Mouse (Mus musculus) limb, embryonic 15.5 days (tissue): ENCODE results near the gene Rpl31. TPM values are rescaled to one million over a fixed set of nuclear protein-coding genes. Genes with fewer than 3 reads are reported as not detected.

Source experiments
- ATAC-seq: fragments of 200-750 bp; cut with Nextera tagmentation; 2 replicates; pipeline ENCODE4 v1.8.0; 2017; ENCODE audit warnings: low read depth, moderate TSS enrichment; ENCODE audit not compliant: insufficient number of reproducible peaks, low FRiP score, low TSS enrichment
- H3K27ac ChIP-seq: fragments of 300-500 bp; sonication (generic); 2 replicates; pipeline ENCODE4 v1.5.1; 2015; ENCODE audit warnings: moderate library complexity, mild to moderate bottlenecking, inconsistent platforms
- H3K27me3 ChIP-seq: fragments of 300-500 bp; sonication (generic); 2 replicates; pipeline ENCODE4 v1.6.1; 2015; ENCODE audit warnings: inconsistent platforms
- H3K36me3 ChIP-seq: fragments of 300-500 bp; sonication (generic); 2 replicates; pipeline ENCODE4 v1.6.1; 2015; ENCODE audit warnings: inconsistent platforms
- H3K4me1 ChIP-seq: fragments of 300-500 bp; sonication (generic); 2 replicates; pipeline ENCODE4 v1.6.1; 2015; ENCODE audit warnings: inconsistent platforms
- H3K4me2 ChIP-seq: fragments of 300-500 bp; sonication (generic); 2 replicates; pipeline ENCODE4 v1.6.1; 2015; ENCODE audit warnings: mild to moderate bottlenecking, inconsistent platforms
- H3K4me3 ChIP-seq: fragments of 300-500 bp; sonication (generic); 2 replicates; pipeline ENCODE4 v1.5.1; 2015; ENCODE audit warnings: mild to moderate bottlenecking, inconsistent platforms
- H3K9ac ChIP-seq: fragments of 300-500 bp; sonication (generic); 2 replicates; pipeline ENCODE4 v1.6.1; 2015; ENCODE audit warnings: inconsistent platforms
- H3K9me3 ChIP-seq: fragments of 300-500 bp; sonication (generic); 2 replicates; pipeline ENCODE4 v1.6.1; 2016; ENCODE audit warnings: inconsistent platforms
- WGBS: fragments of 180-500 bp; shearing (Covaris S2); methylation state at CpG from one replicate; pipeline ENCODE4 v1.1.7; 2015; 5-methylcytosine and 5-hydroxymethylcytosine counted together
- polyA plus RNA-seq: library from polyadenylated mRNA; unstranded; fragments of >200 nt; fragmentation: Nextera tagmentation; extraction: Ambion mirVana; gene quantifications from 2 replicates; pipeline ENCODE4 v1.2.1, GENCODE M21; 2015

The Rpl31 gene
- polyA plus RNA-seq, 1 experiment from 2014 or later: 551 TPM

DNA sequence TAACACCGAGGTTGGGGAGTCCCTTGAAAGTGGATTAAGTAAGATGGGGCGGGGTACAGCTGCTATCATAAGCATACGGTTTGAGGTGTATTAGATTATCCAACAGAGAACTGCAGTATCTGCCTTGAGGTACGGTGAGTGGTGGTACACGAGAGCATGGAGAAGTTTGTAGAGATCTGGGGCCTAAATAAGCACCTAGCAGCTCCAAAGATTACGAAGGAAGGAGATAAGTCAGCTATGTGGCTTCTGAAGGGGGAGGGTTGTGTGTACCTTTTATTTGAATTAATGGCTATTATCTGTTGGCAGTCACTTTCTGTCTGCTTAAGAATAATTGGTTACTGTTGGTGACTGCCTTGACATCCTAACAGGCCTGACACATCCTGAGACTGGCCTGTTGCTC, 2.8 kb downstream of the Rpl31 start:
- H3K4me2 ChIP-seq: no peak overlapping the region
- H3K4me1 ChIP-seq: peaks cover 15% of the 10 kb centered on the region
- 89% methylated on average over 6 of the region's 6 CpGs for WGBS
- no peak overlapping the region for H3K4me3 ChIP-seq
- no peak for ATAC-seq
- H3K27ac ChIP-seq: no peak overlapping the region
- H3K9ac ChIP-seq: no peak overlapping the region
- no peaks in the 10 kb centered on the region for H3K27me3 ChIP-seq
- H3K36me3 ChIP-seq: peaks cover 54% of the 10 kb centered on the region
- no peaks in the 10 kb centered on the region for H3K9me3 ChIP-seq

GRCm38 (mm10) chr1:39372220-39372843, 4.7 kb downstream of the Rpl31 start:
- H3K27ac ChIP-seq: no peak overlapping the region
- no peaks in the 10 kb centered on the region for H3K9me3 ChIP-seq
- no peak overlapping the region for H3K4me3 ChIP-seq
- peaks cover 8% of the 10 kb centered on the region for H3K4me1 ChIP-seq
- no peak for ATAC-seq
- H3K4me2 ChIP-seq: no peak overlapping the region
- no peaks in the 10 kb centered on the region for H3K27me3 ChIP-seq
- WGBS: 86% methylated on average over 8 of the region's 8 CpGs
- H3K9ac ChIP-seq: no peak overlapping the region; the same call in 1 of the 2 replicates
- H3K36me3 ChIP-seq: peaks cover 61% of the 10 kb centered on the region

GRCm38 (mm10) chr1:39373378-39373777, 5.7 kb downstream of the Rpl31 start:
- Histone ChIP-seq H3K9ac (no peak overlapping the region), H3K36me3 (peaks cover 65% of the 10 kb centered on the region)

GRCm38 (mm10) chr1:39374231-39374809, 6.7 kb downstream of the Rpl31 start:
- Histone ChIP-seq H3K27me3 (no peaks in the 10 kb centered on the region), H3K4me1 (peaks cover 4% of the 10 kb centered on the region), H3K9ac (no peak overlapping the region), H3K27ac (no peak overlapping the region), H3K4me3 (no peak overlapping the region), H3K36me3 (peaks cover 62% of the 10 kb centered on the region), H3K9me3 (no peaks in the 10 kb centered on the region), H3K4me2 (no peak overlapping the region)
- ATAC-seq: no peak
- WGBS: 89% methylated on average over 5 of the region's 5 CpGs

More at GRCm38 (mm10) chr1:39373378-39373777, 5.7 kb downstream of the Rpl31 start:
- peaks cover 8% of the 10 kb centered on the region for H3K4me1 ChIP-seq
- H3K4me2 ChIP-seq: no peak overlapping the region
- no peaks in the 10 kb centered on the region for H3K27me3 ChIP-seq
- H3K9me3 ChIP-seq: no peaks in the 10 kb centered on the region
- no peak overlapping the region for H3K4me3 ChIP-seq
- 60% methylated on average over 4 of the region's 4 CpGs for WGBS
- no peak overlapping the region for H3K27ac ChIP-seq
- ATAC-seq: no peak

- no peak for ATAC-seq
- Histone ChIP-seq H3K4me1 (no peaks in the 10 kb centered on the region), H3K4me3 (no peak overlapping the region), H3K36me3 (peaks cover 45% of the 10 kb centered on the region), H3K4me2 (no peak overlapping the region), H3K9ac (no peak overlapping the region), H3K27ac (no peak overlapping the region), H3K9me3 (no peaks in the 10 kb centered on the region), H3K27me3 (no peaks in the 10 kb centered on the region)
- WGBS: 80% methylated on average over 7 of the region's 7 CpGs
These were observed 8.5 kb downstream of the Rpl31 start for GRCm38 (mm10) chr1:39376121-39376520.

DNA sequence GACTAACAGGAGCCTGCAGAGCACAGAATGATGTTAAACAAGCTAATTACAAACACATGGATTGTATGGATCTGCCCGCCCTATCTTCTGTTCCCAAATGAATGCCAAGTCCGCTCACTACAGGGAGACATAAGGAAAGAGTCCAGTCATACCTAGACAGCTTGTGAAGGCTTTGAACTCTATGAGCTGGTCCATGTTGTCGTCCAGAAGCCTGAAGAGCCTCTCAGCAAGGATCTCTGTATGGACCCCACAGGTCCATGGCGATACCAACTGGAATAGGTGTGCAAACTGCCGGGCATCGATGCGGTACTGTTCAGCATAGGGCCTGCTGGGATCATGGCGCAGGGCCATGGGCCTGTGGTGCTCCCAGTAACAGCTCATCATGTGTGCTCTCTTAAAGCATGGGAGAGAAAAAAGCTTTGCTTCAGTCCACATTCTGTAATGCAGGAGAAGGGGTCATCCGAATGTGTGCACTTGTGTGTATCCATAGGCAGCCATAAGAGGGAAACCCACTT, 9.1 kb downstream of the Rpl31 start:
- H3K36me3 ChIP-seq: peaks cover 41% of the 10 kb centered on the region
- ATAC-seq: no peak
- no peak overlapping the region for H3K4me2 ChIP-seq
- H3K4me3 ChIP-seq: no peak overlapping the region
- no peaks in the 10 kb centered on the region for H3K27me3 ChIP-seq
- H3K27ac ChIP-seq: no peak overlapping the region
- 89% methylated on average over 9 of the region's 9 CpGs for WGBS
- no peak overlapping the region for H3K9ac ChIP-seq
- H3K4me1 ChIP-seq: no peaks in the 10 kb centered on the region
- no peaks in the 10 kb centered on the region for H3K9me3 ChIP-seq

GRCm38 (mm10) chr1:39378540-39378939, 10.9 kb downstream of the Rpl31 start:
- no peaks in the 10 kb centered on the region for H3K4me1 ChIP-seq
- H3K4me3 ChIP-seq: no peak overlapping the region
- WGBS: 80% methylated on average over 1 of the region's 1 CpGs
- no peaks in the 10 kb centered on the region for H3K27me3 ChIP-seq
- ATAC-seq: no peak
- no peak overlapping the region for H3K9ac ChIP-seq
- no peak overlapping the region for H3K4me2 ChIP-seq
- peaks cover 24% of the 10 kb centered on the region; the same call in 1 of the 2 replicates for H3K36me3 ChIP-seq
- H3K9me3 ChIP-seq: no peaks in the 10 kb centered on the region
- H3K27ac ChIP-seq: no peak overlapping the region

GRCm38 (mm10) chr1:39379021-39379420, 11.4 kb downstream of the Rpl31 start:
- H3K27me3 ChIP-seq: no peaks in the 10 kb centered on the region
- no peak overlapping the region for H3K9ac ChIP-seq
- WGBS: 59% methylated on average over 5 of the region's 5 CpGs
- H3K36me3 ChIP-seq: peaks cover 19% of the 10 kb centered on the region; the same call in 1 of the 2 replicates
- ATAC-seq: no peak
- H3K27ac ChIP-seq: no peak overlapping the region
- no peaks in the 10 kb centered on the region for H3K4me1 ChIP-seq
- no peak overlapping the region for H3K4me3 ChIP-seq
- no peaks in the 10 kb centered on the region for H3K9me3 ChIP-seq
- no peak overlapping the region for H3K4me2 ChIP-seq

DNA sequence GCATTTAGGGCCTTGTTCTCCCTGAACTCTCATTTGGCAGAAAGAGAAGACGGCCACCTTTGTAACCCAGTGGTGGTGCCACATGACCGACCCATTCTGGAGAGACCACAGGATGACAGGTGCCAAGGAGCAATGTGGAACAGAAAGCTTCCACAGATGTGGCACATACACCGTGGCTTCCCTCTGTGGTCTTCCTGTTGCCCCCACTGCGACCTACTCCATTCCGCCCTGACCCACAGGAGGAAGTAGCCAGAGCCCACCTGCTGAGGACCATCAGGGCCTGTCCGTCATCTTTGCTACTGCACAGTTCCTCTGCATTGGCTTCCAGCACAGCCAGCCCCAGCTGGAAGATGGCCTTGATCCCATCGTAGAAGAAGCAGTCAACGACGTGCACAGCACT, 13.4 kb downstream of the Rpl31 start:
- Histone ChIP-seq H3K9me3 (no peaks in the 10 kb centered on the region), H3K27ac (no peak overlapping the region), H3K4me3 (no peak overlapping the region), H3K36me3 (peaks cover 19% of the 10 kb centered on the region; the same call in 1 of the 2 replicates), H3K27me3 (no peaks in the 10 kb centered on the region), H3K9ac (no peak overlapping the region), H3K4me1 (no peaks in the 10 kb centered on the region), H3K4me2 (no peak overlapping the region)
- 84% methylated on average over 9 of the region's 9 CpGs for WGBS
- ATAC-seq: no peak

GRCm38 (mm10) chr1:39384914-39385313, 17.3 kb downstream of the Rpl31 start:
- no peak overlapping the region for H3K4me2 ChIP-seq
- H3K27me3 ChIP-seq: no peaks in the 10 kb centered on the region
- H3K9me3 ChIP-seq: no peaks in the 10 kb centered on the region
- H3K9ac ChIP-seq: no peak overlapping the region
- peaks cover 8% of the 10 kb centered on the region; the same call in 1 of the 2 replicates for H3K36me3 ChIP-seq
- H3K4me3 ChIP-seq: no peak overlapping the region
- 82% methylated on average over 9 of the region's 9 CpGs for WGBS
- H3K4me1 ChIP-seq: no peaks in the 10 kb centered on the region
- ATAC-seq: no peak
- no peak overlapping the region for H3K27ac ChIP-seq

DNA sequence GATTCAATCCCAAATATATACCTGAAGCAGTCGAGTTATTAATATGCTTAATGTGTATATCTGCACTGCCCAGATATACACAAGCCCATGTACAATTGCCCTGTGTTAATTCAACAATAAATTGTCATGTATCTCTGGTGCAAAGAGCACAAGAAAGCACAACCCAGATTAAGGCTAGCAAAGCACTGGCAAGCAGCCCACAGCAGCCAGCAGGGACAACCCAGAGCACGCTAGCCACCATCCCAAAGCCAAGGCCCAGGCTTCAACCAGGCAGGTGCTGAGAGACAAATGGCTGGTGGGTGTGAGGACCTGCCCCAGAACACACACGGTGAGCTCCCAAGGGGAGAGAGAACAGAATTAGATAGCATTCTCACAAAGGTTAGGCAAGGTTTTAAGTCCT, 18.8 kb downstream of the Rpl31 start:
- H3K9me3 ChIP-seq: no peaks in the 10 kb centered on the region
- H3K4me3 ChIP-seq: no peak overlapping the region
- H3K4me1 ChIP-seq: no peaks in the 10 kb centered on the region
- no peak for ATAC-seq
- H3K27me3 ChIP-seq: no peaks in the 10 kb centered on the region
- peaks cover 4% of the 10 kb centered on the region; the same call in 1 of the 2 replicates for H3K36me3 ChIP-seq
- no peak overlapping the region for H3K4me2 ChIP-seq
- 72% methylated on average over 3 of the region's 3 CpGs for WGBS
- no peak overlapping the region for H3K27ac ChIP-seq
- no peak overlapping the region for H3K9ac ChIP-seq

DNA sequence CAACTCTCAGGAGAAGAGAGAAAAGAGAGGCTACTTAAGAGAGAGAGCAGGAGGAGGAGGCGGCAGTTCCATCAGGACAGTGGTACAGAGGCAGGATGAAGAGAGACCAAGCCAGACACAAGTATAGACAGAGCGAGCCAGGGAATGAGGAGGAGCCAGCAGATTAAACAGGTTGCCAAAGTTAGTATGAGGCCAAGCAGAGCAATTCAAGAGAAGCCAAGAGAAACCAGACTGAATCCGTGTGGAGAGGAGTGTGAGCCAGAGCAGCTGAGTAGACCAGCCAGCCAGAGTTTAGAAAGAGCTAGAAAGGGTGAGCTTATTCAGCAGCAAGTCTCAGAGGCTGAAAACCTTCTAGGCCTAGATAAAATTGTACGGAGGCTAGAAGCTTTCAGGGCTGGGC, 19.9 kb downstream of the Rpl31 start:
- H3K4me3 ChIP-seq: no peak overlapping the region
- no peaks in the 10 kb centered on the region for H3K27me3 ChIP-seq
- no peak overlapping the region for H3K9ac ChIP-seq
- no peaks in the 10 kb centered on the region for H3K4me1 ChIP-seq
- WGBS: 70% methylated on average over 4 of the region's 4 CpGs
- H3K9me3 ChIP-seq: no peaks in the 10 kb centered on the region
- H3K36me3 ChIP-seq: peaks cover 4% of the 10 kb centered on the region; the same call in 1 of the 2 replicates
- no peak overlapping the region for H3K27ac ChIP-seq
- H3K4me2 ChIP-seq: no peak overlapping the region
- ATAC-seq: no peak
